15 mouse cellular contexts compared by ENCODE assay signal in the genomic region with DNA sequence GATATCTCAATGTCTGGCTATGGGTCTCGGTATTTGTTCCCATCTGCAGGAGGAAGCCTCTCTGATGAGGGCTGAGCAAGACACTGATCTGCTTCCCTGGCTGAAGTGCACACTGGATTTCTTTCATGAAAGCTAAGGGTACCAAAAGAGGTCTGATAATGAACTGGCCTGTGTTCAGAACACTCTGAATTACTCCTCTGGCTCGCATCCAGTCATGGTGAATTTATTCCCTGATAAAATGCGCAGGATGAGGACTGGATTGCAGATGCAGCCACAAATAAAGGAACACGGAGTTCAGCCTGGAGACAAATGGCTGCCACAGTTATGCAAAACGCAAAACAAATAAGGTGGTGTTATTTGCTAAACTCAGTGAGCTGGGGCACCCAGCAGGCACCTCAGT. TPM values are rescaled to one million over a fixed set of nuclear protein-coding genes. Genes with fewer than 3 reads are reported as not detected.
A peak's percentile ranks its signal among the peaks of the same experiment; 100 is the strongest.
DNase-seq lines count a peak whose midpoint lies in the region; ATAC-seq lines count a peak whose summit lies in the region.
"Had no signal": no experiment of that assay in that cellular context is flagged by ENCODE, and none has a peak within 500 bp of the region (broad histone marks: within the 10 kb centered on the region; RNA-seq: fewer than 3 reads in every experiment).

No protein-coding gene starts in this region.

- H3K4me2 ChIP-seq in neural tube, embryonic 12.5 days (replicated peaks) = no peak overlapping the region
- no peak overlapping the region for H3K4me2 ChIP-seq in hindbrain, embryonic 15.5 days
- H3K4me2 ChIP-seq in neural tube, embryonic 13.5 days = peak overlapping the region; percentile 2; the same call in 1 of the 2 replicates
- H3K4me2 ChIP-seq: heart, embryonic 15.5 days had no signal

- H3K27ac ChIP-seq in neural tube, embryonic 12.5 days = no peak overlapping the region
- peak overlapping the region; percentile 68 for H3K27ac ChIP-seq in hindbrain, embryonic 15.5 days (replicated peaks)
- H3K27ac ChIP-seq in neural tube, embryonic 13.5 days (replicated peaks) = peak overlapping the region; percentile 67
- H3K27ac ChIP-seq: heart, embryonic 15.5 days; stomach, postnatal 0 days had no signal

- no peak overlapping the region for H3K9ac ChIP-seq in neural tube, embryonic 12.5 days
- no peak overlapping the region for H3K9ac ChIP-seq in hindbrain, embryonic 15.5 days
- H3K9ac ChIP-seq in neural tube, embryonic 13.5 days = no peak overlapping the region
- H3K9ac ChIP-seq: heart, embryonic 15.5 days had no signal

- no peaks in the 10 kb centered on the region for H3K9me3 ChIP-seq in neural tube, embryonic 12.5 days
- H3K9me3 ChIP-seq in hindbrain, embryonic 15.5 days = no peaks in the 10 kb centered on the region
- no peaks in the 10 kb centered on the region for H3K9me3 ChIP-seq in neural tube, embryonic 13.5 days
- H3K9me3 ChIP-seq: heart, embryonic 15.5 days had no signal

- H3K4me3 ChIP-seq in neural tube, embryonic 12.5 days = no peak overlapping the region
- H3K4me3 ChIP-seq in hindbrain, embryonic 15.5 days = no peak overlapping the region
- H3K4me3 ChIP-seq in neural tube, embryonic 13.5 days = no peak overlapping the region
- H3K4me3 ChIP-seq: heart, embryonic 15.5 days had no signal

- H3K4me1 ChIP-seq in neural tube, embryonic 12.5 days = peaks cover 4% of the 10 kb centered on the region; the same call in 1 of the 2 replicates
- H3K4me1 ChIP-seq in hindbrain, embryonic 15.5 days (replicated peaks) = peaks cover 19% of the 10 kb centered on the region
- H3K4me1 ChIP-seq in neural tube, embryonic 13.5 days (replicated peaks) = peaks cover 23% of the 10 kb centered on the region; the same call in 1 of the 2 replicates

- peak; percentile 82 for DNase-seq in heart, adult 11 months
- no peak for DNase-seq in heart, adult 9 months (ENCODE audit: low spot score in 2 of 2)
- no peak for DNase-seq in neural tube, embryonic 10.5 days (ENCODE audit: extremely low spot score, low spot score)
- DNase-seq in gastrocnemius, adult 18-20 months (ENCODE audit: low spot score) = no peak
- no peak for DNase-seq in cerebellum, postnatal 4 days (ENCODE audit: low spot score in 2 of 2)
- DNase-seq: kidney, adult 18-20 months; lung, adult 2 months had no signal

- 0 out of 2 replicates have a peak, but pooled peaks have one; percentile 29 for ATAC-seq in neural tube, embryonic 12.5 days (ENCODE audit: low FRiP score, low read depth)
- no peak for ATAC-seq in hindbrain, embryonic 15.5 days (ENCODE audit: low FRiP score, low read depth)
- peak; percentile 65; the same call in 1 of the 2 replicates for ATAC-seq in neural tube, embryonic 13.5 days (ENCODE audit: low read depth)

- no peaks in the 10 kb centered on the region for H3K36me3 ChIP-seq in neural tube, embryonic 12.5 days
- no peaks in the 10 kb centered on the region for H3K36me3 ChIP-seq in hindbrain, embryonic 15.5 days
- H3K36me3 ChIP-seq in neural tube, embryonic 13.5 days = no peaks in the 10 kb centered on the region
- H3K36me3 ChIP-seq: heart, embryonic 15.5 days had no signal

- H3K27me3 ChIP-seq in neural tube, embryonic 12.5 days (replicated peaks) = no peaks in the 10 kb centered on the region; the same call in 1 of the 2 replicates
- no peaks in the 10 kb centered on the region for H3K27me3 ChIP-seq in hindbrain, embryonic 15.5 days
- no peaks in the 10 kb centered on the region for H3K27me3 ChIP-seq in neural tube, embryonic 13.5 days
- H3K27me3 ChIP-seq: heart, embryonic 15.5 days had no signal

- WGBS in neural tube, embryonic 12.5 days = 17% methylated on average over 5 of the region's 5 CpGs
- 27% methylated on average over 5 of the region's 5 CpGs for WGBS in hindbrain, embryonic 15.5 days
- 24% methylated on average over 5 of the region's 5 CpGs for WGBS in neural tube, embryonic 13.5 days

RNA-seq across cellular contexts. Expression of gene Tat, which starts 6.3 kb away (rescaled TPM):
- not detected in 2 replicates for polyA plus RNA-seq in neural tube, embryonic 12.5 days (2016; fragmentation: Nextera tagmentation; extraction: Ambion mirVana)
- not detected in 2 replicates for polyA plus RNA-seq in hindbrain, embryonic 15.5 days (2015; fragmentation: Nextera tagmentation; extraction: Ambion mirVana)
- polyA plus RNA-seq in neural tube, embryonic 13.5 days (2015; fragmentation: Nextera tagmentation; extraction: Ambion mirVana) = not detected in 2 replicates
- total RNA-seq in gastrocnemius, adult 18-20 months (2021) = under 1 TPM in 1 of 2 experiments, not detected in 1; 0.31 TPM
- total RNA-seq: CH12.LX had no signal
- polyA plus RNA-seq: embryonic facial prominence, embryonic 11.5 days had no signal

RNA-seq across cellular contexts. Expression of gene Marveld3, which starts 21.9 kb away (rescaled TPM):
- 0.43 and 0.61 TPM in 2 replicates for polyA plus RNA-seq in neural tube, embryonic 12.5 days (2016; fragmentation: Nextera tagmentation; extraction: Ambion mirVana)
- polyA plus RNA-seq in hindbrain, embryonic 15.5 days (2015; fragmentation: Nextera tagmentation; extraction: Ambion mirVana) = 1.6 and 2.2 TPM in 2 replicates
- 0.55 and 0.74 TPM in 2 replicates for polyA plus RNA-seq in neural tube, embryonic 13.5 days (2015; fragmentation: Nextera tagmentation; extraction: Ambion mirVana)
- not detected for total RNA-seq in gastrocnemius, adult 18-20 months (2021)
- total RNA-seq: CH12.LX; layer of hippocampus, postnatal 36 days had no signal

RNA-seq across cellular contexts. Expression of gene Chst4, which starts 55.6 kb away (rescaled TPM):
- not detected in 2 replicates for polyA plus RNA-seq in neural tube, embryonic 12.5 days (2016; fragmentation: Nextera tagmentation; extraction: Ambion mirVana)
- polyA plus RNA-seq in hindbrain, embryonic 15.5 days (2015; fragmentation: Nextera tagmentation; extraction: Ambion mirVana) = not detected in 2 replicates
- not detected in 2 replicates for polyA plus RNA-seq in neural tube, embryonic 13.5 days (2015; fragmentation: Nextera tagmentation; extraction: Ambion mirVana)
- total RNA-seq in gastrocnemius, adult 18-20 months (2021) = not detected
- total RNA-seq: CH12.LX had no signal
- polyA plus RNA-seq: embryonic facial prominence, embryonic 11.5 days had no signal
